Mouse (Mus musculus): Measurements from ENCODE around the gene Mrpl20. TPM values are rescaled to one million over a fixed set of nuclear protein-coding genes. Genes with fewer than 3 reads are reported as not detected.
A peak's percentile ranks its signal among the peaks of the same experiment; 100 is the strongest.

The Mrpl20 gene
- polyA plus RNA-seq, 1 experiment from 2014 or later = 253 TPM

DNA sequence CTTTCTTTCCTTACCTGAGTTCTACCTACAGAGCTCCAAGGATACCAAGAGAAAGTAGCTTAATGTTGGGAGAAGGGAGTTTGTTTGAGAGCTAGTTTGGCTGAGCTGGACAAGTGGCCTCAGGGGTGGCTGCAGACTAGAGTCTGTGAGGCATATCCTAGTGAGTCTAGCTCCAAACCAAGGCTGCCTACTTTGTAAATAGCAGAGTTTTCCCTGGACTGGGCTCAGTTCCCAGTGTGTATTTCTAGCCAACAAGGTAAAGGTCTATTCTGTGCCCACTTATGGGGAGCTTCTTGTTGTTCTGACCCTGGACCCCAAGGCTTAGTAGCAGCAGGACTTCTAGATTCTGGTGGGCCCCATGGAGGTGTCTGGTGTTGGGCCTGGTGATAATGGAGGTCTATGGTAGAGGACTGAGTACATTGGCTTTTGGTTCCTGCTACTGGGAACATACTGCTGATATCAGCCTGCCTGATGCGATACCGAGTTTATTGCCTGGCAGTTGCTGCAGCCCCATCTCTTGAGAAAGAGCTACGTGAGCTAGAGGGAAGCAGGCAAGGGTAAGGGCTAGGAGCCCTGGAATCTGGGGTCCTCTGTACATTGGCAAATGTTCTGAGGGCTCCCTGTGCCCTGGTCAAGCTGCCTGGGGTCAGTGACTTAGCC, 47.2 kb downstream of the Mrpl20 start:
- 96% methylated on average over 3 of the region's 3 CpGs for WGBS
- H3K4me3 ChIP-seq = no peak overlapping the region
- H3K9me3 ChIP-seq = no peaks in the 10 kb centered on the region
- ATAC-seq (ENCODE audit: low FRiP score) = no peak
- no peak overlapping the region for H3K27ac ChIP-seq
- peak overlapping the region; percentile 97 for H3K4me2 ChIP-seq
- H3K27me3 ChIP-seq = no peaks in the 10 kb centered on the region
- peaks cover 60% of the 10 kb centered on the region for H3K4me1 ChIP-seq (replicated peaks)
- peaks cover 20% of the 10 kb centered on the region for H3K36me3 ChIP-seq
- H3K9ac ChIP-seq = no peak overlapping the region; the same call in 1 of the 2 replicates

DNA sequence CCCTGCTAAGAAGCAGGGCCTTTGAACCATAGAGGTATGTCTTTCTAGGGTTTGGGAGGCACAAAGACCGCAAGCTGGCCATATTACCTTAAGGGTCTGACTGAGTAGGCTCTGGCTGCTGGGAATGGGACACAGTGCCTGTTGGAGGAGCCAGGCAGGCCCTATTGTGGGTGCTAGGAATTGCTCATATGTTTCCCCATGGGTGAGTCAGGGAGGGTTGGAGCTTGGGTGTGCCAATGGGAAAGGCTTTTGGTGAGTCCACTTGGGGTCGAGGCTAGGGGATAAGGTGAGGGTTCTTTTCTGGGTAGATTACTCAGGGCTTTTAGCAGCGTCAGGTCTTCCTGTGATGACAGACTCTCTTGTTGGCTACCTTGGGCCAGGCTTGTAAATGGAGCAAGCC, 48.7 kb downstream of the Mrpl20 start:
- no peaks in the 10 kb centered on the region for H3K27me3 ChIP-seq
- H3K27ac ChIP-seq = no peak overlapping the region
- H3K4me1 ChIP-seq (replicated peaks) = peaks cover 55% of the 10 kb centered on the region
- 95% methylated on average over 3 of the region's 3 CpGs for WGBS
- H3K9me3 ChIP-seq = no peaks in the 10 kb centered on the region
- H3K4me2 ChIP-seq = no peak overlapping the region
- H3K36me3 ChIP-seq = peaks cover 35% of the 10 kb centered on the region
- H3K9ac ChIP-seq = no peak overlapping the region
- no peak for ATAC-seq (ENCODE audit: low FRiP score)
- no peak overlapping the region for H3K4me3 ChIP-seq

DNA sequence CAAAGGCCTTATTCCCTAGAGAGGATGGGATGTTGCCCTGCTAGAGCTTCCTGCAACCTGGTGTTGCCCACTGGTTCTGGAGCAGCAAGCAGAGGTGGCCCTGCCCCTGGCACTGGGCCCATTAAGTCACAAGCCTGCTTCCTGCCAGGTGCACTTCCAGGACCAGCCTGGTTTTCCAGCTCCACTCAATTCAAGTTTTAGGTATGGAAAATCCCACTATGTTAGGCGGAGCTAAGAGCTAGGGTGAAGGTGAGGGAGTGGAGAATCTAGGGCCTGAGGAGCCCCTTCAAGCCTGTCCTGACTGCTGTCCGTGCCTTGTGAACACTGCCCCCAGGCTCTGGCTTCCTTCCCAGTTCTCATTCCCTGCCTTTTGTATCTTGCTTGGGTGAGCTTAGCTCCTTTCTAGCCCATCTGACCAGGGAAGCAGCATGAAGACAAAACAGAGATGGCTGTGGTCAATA, 49.3 kb downstream of the Mrpl20 start:
- Histone ChIP-seq H3K4me3 (no peak overlapping the region), H3K9me3 (no peaks in the 10 kb centered on the region), H3K36me3 (peaks cover 41% of the 10 kb centered on the region), H3K27me3 (no peaks in the 10 kb centered on the region), H3K27ac (no peak overlapping the region), H3K4me2 (no peak overlapping the region), H3K4me1 (replicated peaks) (peaks cover 49% of the 10 kb centered on the region), H3K9ac (0 out of 2 replicates have a peak overlapping the region, but pooled peaks have one; percentile 35)
- no peak for ATAC-seq (ENCODE audit: low FRiP score)
- WGBS = 87% methylated on average over 2 of the region's 2 CpGs

DNA sequence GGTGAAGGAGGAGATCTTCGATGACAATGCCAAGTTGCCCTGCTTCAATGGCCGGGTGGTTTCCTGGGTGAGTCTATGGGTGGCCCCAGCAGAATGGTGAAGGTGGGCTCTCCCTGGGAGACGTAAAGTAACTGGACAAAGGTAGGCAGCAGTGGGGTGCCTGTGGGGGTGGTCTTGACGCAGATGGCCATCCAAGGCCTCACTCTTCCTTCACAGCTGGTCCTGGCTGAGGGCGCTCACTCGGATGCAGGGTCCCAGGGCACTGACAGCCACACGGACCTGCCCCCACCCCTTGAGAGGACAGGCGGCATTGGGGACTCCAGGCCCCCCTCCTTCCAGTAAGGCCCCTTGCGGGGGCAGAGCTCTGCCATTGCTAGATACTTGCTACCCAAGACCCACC, 50.7 kb downstream of the Mrpl20 start:
- peaks cover 42% of the 10 kb centered on the region for H3K4me1 ChIP-seq (replicated peaks)
- ATAC-seq (ENCODE audit: low FRiP score) = no peak
- H3K9ac ChIP-seq = no peak overlapping the region
- no peak overlapping the region for H3K4me3 ChIP-seq
- H3K4me2 ChIP-seq = no peak overlapping the region
- no peak overlapping the region for H3K27ac ChIP-seq
- H3K9me3 ChIP-seq = no peaks in the 10 kb centered on the region
- 93% methylated on average over 9 of the region's 9 CpGs for WGBS
- H3K36me3 ChIP-seq = peaks cover 55% of the 10 kb centered on the region
- no peaks in the 10 kb centered on the region for H3K27me3 ChIP-seq

DNA sequence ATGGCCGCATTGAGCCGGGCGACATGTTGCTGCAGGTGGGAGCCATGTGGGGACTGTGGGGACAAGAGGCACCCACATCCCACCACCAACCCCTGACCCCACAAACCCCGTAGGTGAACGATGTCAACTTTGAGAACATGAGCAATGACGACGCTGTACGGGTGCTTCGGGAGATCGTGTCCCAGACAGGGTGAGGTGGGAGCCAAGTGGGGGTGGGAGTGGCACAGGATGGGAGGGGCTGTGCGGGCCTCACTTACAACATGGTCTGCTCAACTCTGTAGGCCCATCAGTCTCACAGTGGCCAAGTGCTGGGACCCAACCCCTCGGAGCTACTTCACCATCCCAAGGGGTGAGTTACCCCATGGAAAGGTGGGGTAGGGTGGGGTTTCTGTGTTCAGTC, 52.3 kb downstream of the Mrpl20 start:
- Histone ChIP-seq H3K4me1 (replicated peaks) (peaks cover 26% of the 10 kb centered on the region), H3K9me3 (no peaks in the 10 kb centered on the region), H3K4me3 (no peak overlapping the region), H3K27me3 (no peaks in the 10 kb centered on the region), H3K4me2 (no peak overlapping the region), H3K9ac (no peak overlapping the region), H3K27ac (no peak overlapping the region), H3K36me3 (peaks cover 71% of the 10 kb centered on the region)
- 97% methylated on average over 12 of the region's 12 CpGs for WGBS
- no peak for ATAC-seq (ENCODE audit: low FRiP score)

DNA sequence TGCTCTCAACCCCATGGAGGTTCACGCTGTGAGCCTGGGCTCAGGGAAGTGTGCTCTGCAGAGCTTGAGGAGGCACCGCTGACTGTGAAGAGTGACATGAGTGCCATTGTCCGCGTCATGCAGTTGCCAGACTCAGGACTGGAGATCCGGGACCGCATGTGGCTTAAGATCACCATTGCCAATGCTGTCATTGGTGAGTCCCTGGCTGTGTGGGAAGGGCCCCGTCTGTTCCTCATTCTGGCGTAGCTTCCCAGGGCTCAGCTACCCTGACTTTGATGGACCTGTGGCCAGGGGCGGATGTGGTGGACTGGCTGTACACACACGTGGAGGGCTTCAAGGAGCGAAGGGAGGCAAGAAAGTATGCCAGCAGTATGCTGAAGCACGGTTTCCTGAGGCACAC, 53.4 kb downstream of the Mrpl20 start:
- no peak overlapping the region for H3K4me3 ChIP-seq
- H3K4me2 ChIP-seq = no peak overlapping the region
- no peak overlapping the region for H3K9ac ChIP-seq
- H3K27ac ChIP-seq = no peak overlapping the region
- no peaks in the 10 kb centered on the region for H3K27me3 ChIP-seq
- peaks cover 82% of the 10 kb centered on the region for H3K36me3 ChIP-seq
- WGBS = 94% methylated on average over 12 of the region's 12 CpGs
- H3K9me3 ChIP-seq = no peaks in the 10 kb centered on the region
- ATAC-seq (ENCODE audit: low FRiP score) = no peak
- peaks cover 15% of the 10 kb centered on the region for H3K4me1 ChIP-seq (replicated peaks)

DNA sequence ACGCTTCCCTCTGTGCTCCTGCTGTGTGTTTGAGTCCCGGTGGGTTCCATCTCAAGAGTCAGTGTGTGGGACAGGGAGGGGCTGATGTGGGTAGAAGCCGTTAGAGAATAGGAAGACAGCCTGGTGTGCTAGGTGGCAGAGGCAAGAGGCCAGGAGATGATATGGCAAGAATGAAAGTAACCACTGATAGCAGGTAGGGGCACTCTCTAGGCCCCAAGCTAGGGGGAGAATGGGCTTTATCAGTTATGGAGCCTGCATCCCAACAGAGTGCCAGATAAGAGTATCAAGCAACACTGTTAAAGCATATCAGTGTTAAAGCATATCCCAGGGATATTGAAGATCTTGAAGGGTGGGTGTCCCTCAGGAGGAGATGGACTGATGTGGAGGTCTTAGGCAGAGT, 54.2 kb downstream of the Mrpl20 start:
- ATAC-seq (ENCODE audit: low FRiP score) = no peak

DNA sequence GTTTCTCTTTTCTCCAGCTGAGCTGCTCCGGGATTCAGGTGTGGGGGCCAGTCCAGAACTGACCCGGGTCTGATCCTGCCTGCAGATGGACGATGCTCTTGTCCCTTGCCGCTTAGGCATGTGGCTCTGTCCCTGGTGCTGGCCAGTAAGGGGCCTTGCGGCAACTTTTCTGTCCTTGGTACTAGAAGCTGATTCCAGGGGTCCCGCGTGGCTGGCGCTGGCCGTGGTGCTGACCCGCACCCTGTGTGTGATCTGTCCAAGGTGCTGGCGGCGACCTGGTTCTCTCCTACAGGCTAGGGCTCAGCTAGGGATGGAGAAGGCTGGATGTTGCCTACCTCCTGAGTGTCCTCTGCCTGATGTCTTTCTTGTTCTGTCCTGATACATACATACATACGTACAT, 56.6 kb downstream of the Mrpl20 start:
- Histone ChIP-seq H3K36me3 (peaks cover 84% of the 10 kb centered on the region), H3K27ac (no peak overlapping the region), H3K4me3 (no peak overlapping the region), H3K9me3 (no peaks in the 10 kb centered on the region), H3K4me2 (no peak overlapping the region), H3K9ac (no peak overlapping the region), H3K27me3 (no peaks in the 10 kb centered on the region), H3K4me1 (replicated peaks) (no peaks in the 10 kb centered on the region)
- ATAC-seq (ENCODE audit: low FRiP score) = no peak
- WGBS = 36% methylated on average over 13 of the region's 13 CpGs

More for the DNA sequence above, 54.2 kb downstream of the Mrpl20 start:
- WGBS = 82% methylated on average over 3 of the region's 3 CpGs
- Histone ChIP-seq H3K9me3 (no peaks in the 10 kb centered on the region), H3K4me2 (no peak overlapping the region), H3K4me1 (replicated peaks) (peaks cover 8% of the 10 kb centered on the region), H3K36me3 (peaks cover 90% of the 10 kb centered on the region), H3K27ac (no peak overlapping the region), H3K4me3 (no peak overlapping the region), H3K27me3 (no peaks in the 10 kb centered on the region), H3K9ac (no peak overlapping the region)

Small RNAs within 50 kb of the gene (microRNA-seq; reads per million reads assigned to microRNA genes)
- gene Gm27743 = not detected

Other genes starting within 250 kb of the Mrpl20 start
- gene Nadk, start 240.5 kb upstream of the Mrpl20 start, polyA plus RNA-seq (2015; fragmentation: Nextera tagmentation; extraction: Ambion mirVana) = 82.5 and 84.5 TPM in 2 replicates
- gene Slc35e2, start 201.5 kb upstream of the Mrpl20 start, polyA plus RNA-seq (2015; fragmentation: Nextera tagmentation; extraction: Ambion mirVana) = 15.1 and 15.9 TPM in 2 replicates
- 65.2 and 65.8 TPM in 2 replicates for gene Cdk11b, start 178.0 kb upstream of the Mrpl20 start, polyA plus RNA-seq (2015; fragmentation: Nextera tagmentation; extraction: Ambion mirVana)
- not detected in 2 replicates for gene Gm10563, start 157.5 kb upstream of the Mrpl20 start, polyA plus RNA-seq (2015; fragmentation: Nextera tagmentation; extraction: Ambion mirVana)
- 3.9 and 4.5 TPM in 2 replicates for gene Mmp23, start 149.5 kb upstream of the Mrpl20 start, polyA plus RNA-seq (2015; fragmentation: Nextera tagmentation; extraction: Ambion mirVana)
- gene Mib2, start 133.7 kb upstream of the Mrpl20 start, polyA plus RNA-seq (2015; fragmentation: Nextera tagmentation; extraction: Ambion mirVana) = 39.4 and 40.3 TPM in 2 replicates
- 7.5 and 7.9 TPM in 2 replicates for gene Fndc10, start 108.5 kb upstream of the Mrpl20 start, polyA plus RNA-seq (2015; fragmentation: Nextera tagmentation; extraction: Ambion mirVana)
- gene Ssu72, start 98.1 kb upstream of the Mrpl20 start, polyA plus RNA-seq (2015; fragmentation: Nextera tagmentation; extraction: Ambion mirVana) = 171 and 177 TPM in 2 replicates
- 11.6 and 12.0 TPM in 2 replicates for gene Tmem240, start 68.1 kb upstream of the Mrpl20 start, polyA plus RNA-seq (2015; fragmentation: Nextera tagmentation; extraction: Ambion mirVana)
- 78.1 and 82.3 TPM in 2 replicates for gene Atad3a, start 41.8 kb upstream of the Mrpl20 start, polyA plus RNA-seq (2015; fragmentation: Nextera tagmentation; extraction: Ambion mirVana)
- gene Vwa1, start 28.2 kb upstream of the Mrpl20 start, polyA plus RNA-seq (2015; fragmentation: Nextera tagmentation; extraction: Ambion mirVana) = 23.2 and 24.4 TPM in 2 replicates
- 0.49 and 0.62 TPM in 2 replicates for gene Tmem88b, start 17.0 kb upstream of the Mrpl20 start, polyA plus RNA-seq (2015; fragmentation: Nextera tagmentation; extraction: Ambion mirVana)
- gene Ankrd65, start 12.4 kb upstream of the Mrpl20 start, polyA plus RNA-seq (2015; fragmentation: Nextera tagmentation; extraction: Ambion mirVana) = not detected in 2 replicates
- 171 and 173 TPM in 2 replicates for gene Ccnl2, start 9.6 kb downstream of the Mrpl20 start, polyA plus RNA-seq (2015; fragmentation: Nextera tagmentation; extraction: Ambion mirVana)
- 142 and 148 TPM in 2 replicates for gene Aurkaip1, start 28.4 kb downstream of the Mrpl20 start, polyA plus RNA-seq (2015; fragmentation: Nextera tagmentation; extraction: Ambion mirVana)
- gene Mxra8, start 36.8 kb downstream of the Mrpl20 start, polyA plus RNA-seq (2015; fragmentation: Nextera tagmentation; extraction: Ambion mirVana) = 30.8 and 34.4 TPM in 2 replicates
- 7.8 and 8.5 TPM in 2 replicates for gene Dvl1, start 44.5 kb downstream of the Mrpl20 start, polyA plus RNA-seq (2015; fragmentation: Nextera tagmentation; extraction: Ambion mirVana)
- 0.47 and 0.57 TPM in 2 replicates for gene Tas1r3, start 60.5 kb downstream of the Mrpl20 start, polyA plus RNA-seq (2015; fragmentation: Nextera tagmentation; extraction: Ambion mirVana)
- gene Cptp, start 66.6 kb downstream of the Mrpl20 start, polyA plus RNA-seq (2015; fragmentation: Nextera tagmentation; extraction: Ambion mirVana) = 23.3 and 24.1 TPM in 2 replicates
- 74.8 and 79.2 TPM in 2 replicates for gene Ints11, start 66.7 kb downstream of the Mrpl20 start, polyA plus RNA-seq (2015; fragmentation: Nextera tagmentation; extraction: Ambion mirVana)
- 52.6 and 54.8 TPM in 2 replicates for gene Pusl1, start 88.9 kb downstream of the Mrpl20 start, polyA plus RNA-seq (2015; fragmentation: Nextera tagmentation; extraction: Ambion mirVana)
- gene Acap3, start 88.9 kb downstream of the Mrpl20 start, polyA plus RNA-seq (2015; fragmentation: Nextera tagmentation; extraction: Ambion mirVana) = 71.0 and 77.0 TPM in 2 replicates
- 123 and 127 TPM in 2 replicates for gene Ube2j2, start 141.0 kb downstream of the Mrpl20 start, polyA plus RNA-seq (2015; fragmentation: Nextera tagmentation; extraction: Ambion mirVana)
- gene C1qtnf12, start 159.4 kb downstream of the Mrpl20 start, polyA plus RNA-seq (2015; fragmentation: Nextera tagmentation; extraction: Ambion mirVana) = 9.2 and 12.3 TPM in 2 replicates
- gene B3galt6, start 189.8 kb downstream of the Mrpl20 start, polyA plus RNA-seq (2015; fragmentation: Nextera tagmentation; extraction: Ambion mirVana) = 26.6 and 27.6 TPM in 2 replicates
- 126 and 127 TPM in 2 replicates for gene Sdf4, start 190.0 kb downstream of the Mrpl20 start, polyA plus RNA-seq (2015; fragmentation: Nextera tagmentation; extraction: Ambion mirVana)
- 0.55 and 1.0 TPM in 2 replicates for gene Tnfrsf4, start 211.0 kb downstream of the Mrpl20 start, polyA plus RNA-seq (2015; fragmentation: Nextera tagmentation; extraction: Ambion mirVana)
- 2.3 and 2.9 TPM in 2 replicates for gene Tnfrsf18, start 223.3 kb downstream of the Mrpl20 start, polyA plus RNA-seq (2015; fragmentation: Nextera tagmentation; extraction: Ambion mirVana)